8 mouse cellular contexts compared by ENCODE assay signal in the genomic region with DNA sequence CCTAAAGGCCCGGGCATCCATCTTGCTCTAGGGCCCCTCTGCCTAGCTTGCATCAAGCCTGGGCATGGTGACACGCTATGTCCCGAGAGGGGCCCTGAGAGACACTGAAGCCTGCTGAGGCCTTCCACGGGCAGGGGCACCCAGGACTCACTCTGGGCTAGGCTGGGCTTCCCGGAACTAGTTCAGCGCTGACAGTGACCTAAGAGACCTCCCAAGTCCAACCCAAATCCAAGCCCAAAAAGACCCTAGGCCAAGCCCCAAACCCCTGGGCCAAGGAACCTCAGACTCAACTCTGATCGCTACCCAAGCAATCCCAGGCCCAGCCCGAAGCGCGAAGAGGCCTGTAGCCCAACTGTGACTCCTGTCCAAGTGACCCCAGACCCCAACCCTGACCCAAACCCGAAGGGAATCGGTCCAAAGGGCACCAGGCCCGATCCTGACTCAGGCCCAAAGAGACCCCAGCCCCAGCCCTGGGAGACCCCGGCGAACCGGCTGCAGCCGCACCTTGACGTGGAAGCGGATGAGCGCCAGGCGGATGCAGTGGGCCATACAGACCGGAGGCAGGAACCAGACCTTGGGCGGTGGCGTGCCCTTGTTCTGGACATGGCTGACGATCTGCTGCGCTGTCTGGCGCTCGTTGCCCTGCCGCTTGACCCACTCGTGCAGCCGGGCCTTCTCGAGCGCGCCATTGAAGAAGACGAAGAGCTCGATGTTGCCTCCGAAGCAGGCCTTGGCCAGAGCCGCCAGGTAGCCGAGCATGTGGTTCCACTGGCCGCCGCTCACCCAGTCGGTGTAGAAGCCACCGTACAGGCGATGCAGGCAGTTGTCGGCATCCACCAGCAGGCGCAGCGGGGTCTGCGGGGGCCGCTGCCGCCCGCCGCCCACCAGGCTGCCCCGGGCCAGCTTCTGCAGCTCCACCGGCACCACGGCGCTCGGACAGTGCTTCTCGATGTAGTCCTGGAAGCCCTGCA. TPM values are rescaled to one million over a fixed set of nuclear protein-coding genes. Genes with fewer than 3 reads are reported as not detected.
DNase-seq lines count a peak whose midpoint lies in the region; ATAC-seq and TF ChIP-seq lines count a peak whose summit lies in the region.

No protein-coding gene starts in this region.

- peak; percentile 36 for TF ChIP-seq CTCF in lung, postnatal 0 days (IDR thresholded peaks at IDR 0.05)

- no peaks in the 10 kb centered on the region for H3K9me3 ChIP-seq in hindbrain, embryonic 10.5 days
- H3K9me3 ChIP-seq in lung, postnatal 0 days (ENCODE audit: low read length): no peaks in the 10 kb centered on the region

- H3K4me2 ChIP-seq in lung, postnatal 0 days (replicated peaks; ENCODE audit: low read depth, low read length): peak overlapping the region; percentile 85

- peaks cover 14% of the 10 kb centered on the region for H3K36me3 ChIP-seq in hindbrain, embryonic 10.5 days
- no peaks in the 10 kb centered on the region for H3K36me3 ChIP-seq in lung, postnatal 0 days (ENCODE audit: insufficient read depth, low read length)

- H3K4me3 ChIP-seq in hindbrain, embryonic 10.5 days: peak overlapping the region; percentile 95
- peak overlapping the region; percentile 86 for H3K4me3 ChIP-seq in lung, postnatal 0 days (ENCODE audit: low read depth, low read length)

- H3K27ac ChIP-seq in hindbrain, embryonic 10.5 days: peak overlapping the region; percentile 97
- peak overlapping the region; percentile 99 for H3K27ac ChIP-seq in lung, postnatal 0 days (ENCODE audit: low read length)

- peak overlapping the region; percentile 84 for H3K9ac ChIP-seq in lung, postnatal 0 days (replicated peaks; ENCODE audit: low read depth)

- 1% methylated on average over 58 of the region's 58 CpGs for WGBS in hindbrain, embryonic 10.5 days
- WGBS in lung, postnatal 0 days: under 1% methylated on average over 55 of the region's 58 CpGs

- peaks cover 61% of the 10 kb centered on the region for H3K4me1 ChIP-seq in hindbrain, embryonic 10.5 days (replicated peaks)
- H3K4me1 ChIP-seq in lung, postnatal 0 days (ENCODE audit: insufficient read depth, low read depth, low read length): peaks cover 14% of the 10 kb centered on the region

- H3K27me3 ChIP-seq in hindbrain, embryonic 10.5 days (ENCODE audit: insufficient read depth, poor library complexity, severe bottlenecking): no peaks in the 10 kb centered on the region
- H3K27me3 ChIP-seq in lung, postnatal 0 days (replicated peaks; ENCODE audit: insufficient read depth, low read length): no peaks in the 10 kb centered on the region

- peak; percentile 51 for DNase-seq in NIH3T3 (ENCODE audit: low read depth)
- peak; percentile 67 for DNase-seq in cerebellum, adult 8-10 months
- DNase-seq in frontal cortex, adult 2 months (ENCODE audit: extremely low spot score in 1 of 2, low spot score in 1 of 2): peak; percentile 15 to 51
- DNase-seq in hindbrain, embryonic 10.5 days (ENCODE audit: low spot score): peak; percentile 70
- peak; percentile 63 to 66 for DNase-seq in layer of hippocampus, postnatal 10 days (ENCODE audit: low spot score in 2 of 2)
- DNase-seq in lung, postnatal 0 days (ENCODE audit: low spot score): peak; percentile 55
- DNase-seq in retina, postnatal 1 day: peak; percentile 68
- peak; percentile 65 to 69 for DNase-seq in thymus, postnatal 36 days

- TF ChIP-seq EP300 in lung, postnatal 0 days (IDR thresholded peaks at IDR 0.05): no peak

- peak; percentile 6; the same call in 1 of the 2 replicates for ATAC-seq in lung, postnatal 0 days

RNA-seq across cellular contexts. Expression of gene Fam120a, which starts 0.7 kb away (rescaled TPM):
- polyA plus RNA-seq in frontal cortex, adult 2 months (2012; rRNA removed): 92.2 and 92.6 TPM in 2 replicates
- 11.9 and 13.7 TPM in 2 replicates for polyA plus RNA-seq in hindbrain, embryonic 10.5 days (2016; fragmentation: Nextera tagmentation; extraction: Ambion mirVana)
- 10 to 100 TPM; 90.3 to 92.9 TPM for total RNA-seq in layer of hippocampus, postnatal 10 days (2021)
- polyA plus RNA-seq in lung, postnatal 0 days (2015; fragmentation: Nextera tagmentation; extraction: Ambion mirVana): 19.4 and 19.5 TPM in 2 replicates

Comparison
In these comparisons a context has a peak if more than half of its experiments do, and no peak if none do; other contexts are left out.
1. Peak in every context shown above with its lines: DNase-seq, ATAC-seq, H3K4me3 ChIP-seq and H3K27ac ChIP-seq.